In the genomic region with DNA sequence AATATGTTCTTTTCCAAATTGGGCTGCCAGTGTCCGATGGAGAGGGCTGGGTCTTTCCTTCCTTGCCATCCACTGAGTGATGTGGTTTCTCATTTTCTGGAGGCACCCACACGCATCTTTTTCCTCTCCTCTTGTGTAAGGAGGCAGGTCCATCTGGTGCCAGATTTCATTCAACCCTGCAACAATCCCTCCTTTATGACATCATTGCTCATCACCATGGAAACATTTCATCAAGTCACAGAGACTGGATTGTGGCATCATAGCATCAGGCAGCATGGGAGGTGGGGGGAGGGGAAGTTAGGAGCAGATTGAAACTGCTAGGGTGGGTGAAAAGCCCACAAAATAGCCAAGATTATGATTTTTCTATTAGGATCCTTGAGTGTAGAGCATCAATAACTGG, we compare ENCODE assay signal across 13 mouse cellular contexts. TPM values are rescaled to one million over a fixed set of nuclear protein-coding genes. Genes with fewer than 3 reads are reported as not detected.
DNase-seq lines count a peak whose midpoint lies in the region; ATAC-seq lines count a peak whose summit lies in the region.
"Had no signal": no experiment of that assay in that cellular context is flagged by ENCODE, and none has a peak within 500 bp of the region (broad histone marks: within the 10 kb centered on the region; RNA-seq: fewer than 3 reads in every experiment).

No protein-coding gene starts in this region.

- ATAC-seq in embryonic facial prominence, embryonic 11.5 days (replicated peaks; ENCODE audit: insufficient number of reproducible peaks, low FRiP score, low TSS enrichment, low read depth): no peak
- ATAC-seq in forebrain, embryonic 14.5 days: peak; percentile 62
- ATAC-seq: intestine, embryonic 15.5 days had no signal

- no peak overlapping the region for H3K4me3 ChIP-seq in embryonic facial prominence, embryonic 11.5 days (ENCODE audit: low read depth, low read length)
- no peak overlapping the region for H3K4me3 ChIP-seq in embryonic facial prominence, embryonic 10.5 days
- H3K4me3 ChIP-seq in forebrain, embryonic 14.5 days (ENCODE audit: low read depth, low read length): no peak overlapping the region
- H3K4me3 ChIP-seq: intestine, embryonic 15.5 days; liver, embryonic 13.5 days had no signal

- no peaks in the 10 kb centered on the region for H3K36me3 ChIP-seq in embryonic facial prominence, embryonic 11.5 days (replicated peaks; ENCODE audit: control insufficient read depth, insufficient read depth, low read depth, low read length)
- H3K36me3 ChIP-seq in embryonic facial prominence, embryonic 10.5 days (replicated peaks): no peaks in the 10 kb centered on the region
- no peaks in the 10 kb centered on the region for H3K36me3 ChIP-seq in forebrain, embryonic 14.5 days (ENCODE audit: control insufficient read depth, insufficient read depth, low read length)
- H3K36me3 ChIP-seq: intestine, embryonic 15.5 days; liver, embryonic 13.5 days had no signal

- no peak overlapping the region for H3K4me2 ChIP-seq in embryonic facial prominence, embryonic 11.5 days (ENCODE audit: low read depth, low read length)
- no peak overlapping the region for H3K4me2 ChIP-seq in forebrain, embryonic 14.5 days (ENCODE audit: low read length)
- H3K4me2 ChIP-seq: intestine, embryonic 15.5 days; liver, embryonic 13.5 days had no signal

- H3K9me3 ChIP-seq in embryonic facial prominence, embryonic 11.5 days (replicated peaks; ENCODE audit: control insufficient read depth, low read length): no peaks in the 10 kb centered on the region
- no peaks in the 10 kb centered on the region for H3K9me3 ChIP-seq in embryonic facial prominence, embryonic 10.5 days
- H3K9me3 ChIP-seq in forebrain, embryonic 14.5 days (replicated peaks; ENCODE audit: control insufficient read depth, low read length): no peaks in the 10 kb centered on the region
- H3K9me3 ChIP-seq: intestine, embryonic 15.5 days had no signal

- WGBS in embryonic facial prominence, embryonic 11.5 days: 66% methylated on average over 2 of the region's 2 CpGs
- 61% methylated on average over 2 of the region's 2 CpGs for WGBS in embryonic facial prominence, embryonic 10.5 days
- 7% methylated on average over 2 of the region's 2 CpGs for WGBS in forebrain, embryonic 14.5 days

- H3K27me3 ChIP-seq in embryonic facial prominence, embryonic 11.5 days (ENCODE audit: control insufficient read depth, insufficient read depth, low read length): no peaks in the 10 kb centered on the region
- no peaks in the 10 kb centered on the region; the same call in 1 of the 2 replicates for H3K27me3 ChIP-seq in embryonic facial prominence, embryonic 10.5 days (replicated peaks; ENCODE audit: low read depth, poor library complexity, severe bottlenecking)
- peaks cover 11% of the 10 kb centered on the region; the same call in 1 of the 2 replicates for H3K27me3 ChIP-seq in forebrain, embryonic 14.5 days (replicated peaks; ENCODE audit: control insufficient read depth, insufficient read depth, low read length)
- H3K27me3 ChIP-seq: intestine, embryonic 15.5 days; liver, embryonic 13.5 days had no signal

- no peak overlapping the region for H3K27ac ChIP-seq in embryonic facial prominence, embryonic 11.5 days (replicated peaks; ENCODE audit: low read depth, low read length)
- no peak overlapping the region for H3K27ac ChIP-seq in embryonic facial prominence, embryonic 10.5 days (replicated peaks)
- no peak overlapping the region for H3K27ac ChIP-seq in forebrain, embryonic 14.5 days (ENCODE audit: low read depth, low read length)
- H3K27ac ChIP-seq: intestine, embryonic 15.5 days; liver, embryonic 13.5 days had no signal

- H3K9ac ChIP-seq in embryonic facial prominence, embryonic 11.5 days (replicated peaks; ENCODE audit: low read length): no peak overlapping the region
- no peak overlapping the region for H3K9ac ChIP-seq in forebrain, embryonic 14.5 days (ENCODE audit: low read length)
- H3K9ac ChIP-seq: intestine, embryonic 15.5 days; liver, embryonic 13.5 days had no signal

- DNase-seq in embryonic facial prominence, embryonic 11.5 days (ENCODE audit: low spot score): peak; percentile 41
- no peak for DNase-seq in embryonic facial prominence, embryonic 10.5 days (ENCODE audit: low spot score)
- DNase-seq in MN1 (ENCODE audit: low spot score): peak; percentile 14
- DNase-seq in forebrain, embryonic 14.5 days (ENCODE audit: low spot score): peak; percentile 85
- DNase-seq in layer of hippocampus, adult 9-11 months: peak; percentile 77
- no peak for DNase-seq in adrenal gland, adult 18-20 months (ENCODE audit: low spot score in 2 of 2)
- DNase-seq in Muller cell, postnatal 12 days (ENCODE audit: inconsistent ontology term): no peak
- no peak for DNase-seq in adrenal gland, postnatal 14 days
- DNase-seq: adrenal gland, postnatal 25 days; liver, embryonic 13.5 days; lung, postnatal 36 days had no signal

- no peaks in the 10 kb centered on the region for H3K4me1 ChIP-seq in embryonic facial prominence, embryonic 11.5 days (ENCODE audit: control insufficient read depth, insufficient read depth, low read length)
- peaks cover 23% of the 10 kb centered on the region for H3K4me1 ChIP-seq in embryonic facial prominence, embryonic 10.5 days
- H3K4me1 ChIP-seq in forebrain, embryonic 14.5 days (ENCODE audit: control insufficient read depth, insufficient read depth, low read length): peaks cover 16% of the 10 kb centered on the region
- H3K4me1 ChIP-seq: intestine, embryonic 15.5 days; liver, embryonic 13.5 days had no signal

RNA-seq across cellular contexts. Expression of gene Sorcs3, which starts 35.1 kb away (rescaled TPM):
- 0.94 and 1.2 TPM in 2 replicates for polyA plus RNA-seq in embryonic facial prominence, embryonic 11.5 days (2014; fragmentation: Nextera tagmentation; extraction: Ambion mirVana)
- polyA plus RNA-seq in embryonic facial prominence, embryonic 10.5 days (2016; fragmentation: Nextera tagmentation; extraction: Ambion mirVana): 0.68 and 0.76 TPM in 2 replicates
- polyA plus RNA-seq in forebrain, embryonic 14.5 days (2014; fragmentation: Nextera tagmentation; extraction: Ambion mirVana): 5.3 and 7.2 TPM in 2 replicates
- total RNA-seq in adrenal gland, adult 18-20 months (2021): not detected
- not detected in 2 replicates for total RNA-seq in adrenal gland, postnatal 14 days (2021)
- total RNA-seq: heart, adult 8-10 months had no signal

Comparison
In these comparisons a context has a peak if more than half of its experiments do, and no peak if none do; other contexts are left out.
1. DNase-seq: peak in embryonic facial prominence, embryonic 11.5 days (single experiment), MN1 (single experiment), forebrain, embryonic 14.5 days (single experiment) and layer of hippocampus, adult 9-11 months (single experiment); none in embryonic facial prominence, embryonic 10.5 days (single experiment), adrenal gland, adult 18-20 months (0 of 2), Muller cell, postnatal 12 days (single experiment) and adrenal gland, postnatal 14 days (single experiment).